9 mouse cellular contexts compared by ENCODE assay signal in the genomic region with DNA sequence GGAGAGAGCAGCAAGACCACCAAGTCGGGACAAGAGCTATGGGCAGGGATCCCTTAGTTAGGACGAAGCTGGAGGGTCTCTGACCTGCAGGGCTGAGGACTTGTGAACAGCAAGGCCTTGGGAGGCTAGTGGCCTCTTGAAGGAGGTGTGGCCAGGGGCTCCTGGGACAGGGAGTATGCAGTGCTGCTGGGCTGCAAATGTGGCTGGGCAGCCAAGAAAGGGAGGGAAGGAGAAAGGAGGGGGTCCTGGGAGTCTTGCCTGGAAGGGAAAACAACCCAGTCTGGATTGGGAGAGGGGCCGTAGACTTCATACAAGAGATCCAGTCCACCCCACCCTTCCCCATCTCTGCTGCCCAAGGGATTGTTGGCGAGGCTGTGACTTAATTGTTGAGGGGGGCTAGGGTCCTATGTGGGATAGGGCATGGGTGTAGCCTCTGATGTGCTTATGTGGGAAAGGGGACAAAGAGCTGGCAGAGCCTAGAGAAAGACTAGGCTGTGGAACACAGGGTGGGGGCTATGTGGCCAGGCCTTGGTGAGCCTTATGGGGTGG. TPM values are rescaled to one million over a fixed set of nuclear protein-coding genes. Genes with fewer than 3 reads are reported as not detected.
DNase-seq lines count a peak whose midpoint lies in the region; ATAC-seq and TF ChIP-seq lines count a peak whose summit lies in the region.
"Had no signal": no experiment of that assay in that cellular context is flagged by ENCODE, and none has a peak within 500 bp of the region (broad histone marks: within the 10 kb centered on the region; RNA-seq: fewer than 3 reads in every experiment).

No protein-coding gene starts in this region.

- WGBS in embryonic facial prominence, embryonic 14.5 days, result 77% methylated on average over 4 of the region's 4 CpGs
- 83% methylated on average over 4 of the region's 4 CpGs for WGBS in hindbrain, postnatal 0 days
- 87% methylated on average over 4 of the region's 4 CpGs for WGBS in midbrain, embryonic 15.5 days

- no peak for ATAC-seq in embryonic facial prominence, embryonic 14.5 days (ENCODE audit: low read depth)
- no peak for ATAC-seq in hindbrain, postnatal 0 days
- peak; percentile 32 for ATAC-seq in midbrain, embryonic 15.5 days (replicated peaks)

- peaks cover 49% of the 10 kb centered on the region for H3K4me1 ChIP-seq in embryonic facial prominence, embryonic 14.5 days (ENCODE audit: control insufficient read depth, insufficient read depth, low read length)
- peaks cover 10% of the 10 kb centered on the region for H3K4me1 ChIP-seq in hindbrain, postnatal 0 days (ENCODE audit: insufficient read depth, low read length)
- peaks cover 11% of the 10 kb centered on the region for H3K4me1 ChIP-seq in midbrain, embryonic 15.5 days

- H3K9me3 ChIP-seq in embryonic facial prominence, embryonic 14.5 days (ENCODE audit: control insufficient read depth, low read length), result no peaks in the 10 kb centered on the region
- no peaks in the 10 kb centered on the region for H3K9me3 ChIP-seq in hindbrain, postnatal 0 days (ENCODE audit: low read length)
- no peaks in the 10 kb centered on the region for H3K9me3 ChIP-seq in midbrain, embryonic 15.5 days

- DNase-seq in heart, adult 11 months, result peak; percentile 93
- no peak for DNase-seq in heart, postnatal 25 days (ENCODE audit: low spot score)
- DNase-seq in embryonic facial prominence, embryonic 14.5 days (ENCODE audit: low spot score), result no peak
- DNase-seq in hindbrain, postnatal 0 days (ENCODE audit: low spot score), result no peak
- DNase-seq in spleen, postnatal 36 days (ENCODE audit: low spot score in 2 of 2), result no peak
- DNase-seq in embryo, embryonic 9.5 days (ENCODE audit: extremely low spot score), result no peak
- DNase-seq in adrenal gland, postnatal 36 days, result no peak
- DNase-seq: right cerebral cortex, adult 18-20 months had no signal

- peak overlapping the region; percentile 96 for H3K27ac ChIP-seq in embryonic facial prominence, embryonic 14.5 days (replicated peaks; ENCODE audit: low read depth, low read length)
- H3K27ac ChIP-seq in hindbrain, postnatal 0 days, result 0 out of 2 replicates have a peak overlapping the region, but pooled peaks have one; percentile 36
- no peak overlapping the region for H3K27ac ChIP-seq in midbrain, embryonic 15.5 days

- intact Hi-C loops in heart, postnatal 25 days (cut with DNase I), result no loop called here

- 0 out of 2 replicates have a peak, but pooled peaks cover 5% of the 10 kb centered on the region for H3K36me3 ChIP-seq in embryonic facial prominence, embryonic 14.5 days (ENCODE audit: control insufficient read depth, insufficient read depth, low read length)
- 0 out of 2 replicates have a peak, but pooled peaks cover 3% of the 10 kb centered on the region for H3K36me3 ChIP-seq in hindbrain, postnatal 0 days (ENCODE audit: insufficient read depth, low read length)
- no peaks in the 10 kb centered on the region for H3K36me3 ChIP-seq in midbrain, embryonic 15.5 days (replicated peaks)

- no peak for TF ChIP-seq CTCF in hindbrain, postnatal 0 days (IDR thresholded peaks at IDR 0.05; ENCODE audit: low read depth)

- H3K4me3 ChIP-seq in embryonic facial prominence, embryonic 14.5 days (ENCODE audit: low read depth, low read length), result no peak overlapping the region
- H3K4me3 ChIP-seq in hindbrain, postnatal 0 days (ENCODE audit: low read length), result no peak overlapping the region
- no peak overlapping the region for H3K4me3 ChIP-seq in midbrain, embryonic 15.5 days

- peak overlapping the region; percentile 90 for H3K9ac ChIP-seq in embryonic facial prominence, embryonic 14.5 days (ENCODE audit: low read depth, low read length)
- peak overlapping the region; percentile 59; the same call in 1 of the 2 replicates for H3K9ac ChIP-seq in hindbrain, postnatal 0 days (replicated peaks; ENCODE audit: low read length)
- no peak overlapping the region for H3K9ac ChIP-seq in midbrain, embryonic 15.5 days

- H3K4me2 ChIP-seq in embryonic facial prominence, embryonic 14.5 days (ENCODE audit: low read depth, low read length), result peak overlapping the region; percentile 79; the same call in 1 of the 2 replicates
- H3K4me2 ChIP-seq in hindbrain, postnatal 0 days (ENCODE audit: low read depth, low read length), result no peak overlapping the region
- H3K4me2 ChIP-seq in midbrain, embryonic 15.5 days, result no peak overlapping the region; the same call in 1 of the 2 replicates

- no peaks in the 10 kb centered on the region for H3K27me3 ChIP-seq in embryonic facial prominence, embryonic 14.5 days (replicated peaks; ENCODE audit: control insufficient read depth, insufficient read depth, low read length)
- H3K27me3 ChIP-seq in hindbrain, postnatal 0 days (ENCODE audit: insufficient read depth, low read length), result no peaks in the 10 kb centered on the region
- peaks cover 3% of the 10 kb centered on the region; the same call in 1 of the 2 replicates for H3K27me3 ChIP-seq in midbrain, embryonic 15.5 days (replicated peaks)

RNA-seq across cellular contexts. Expression of a gene that starts 0.4 kb away (rescaled TPM):
- 10 to 100 TPM; 16.1 to 39.0 TPM for total RNA-seq in heart, postnatal 25 days (2021)
- polyA plus RNA-seq in embryonic facial prominence, embryonic 14.5 days (2014; fragmentation: Nextera tagmentation; extraction: Ambion mirVana), result 30.3 and 33.1 TPM in 2 replicates
- 64.0 and 69.3 TPM in 2 replicates for total RNA-seq in hindbrain, postnatal 0 days (2014; rRNA removed)
- 17.4 and 25.5 TPM in 2 replicates for polyA plus RNA-seq in hindbrain, postnatal 0 days (2015; fragmentation: Nextera tagmentation; extraction: Ambion mirVana)
- 22.4 and 24.0 TPM in 2 replicates for polyA plus RNA-seq in midbrain, embryonic 15.5 days (2015; fragmentation: Nextera tagmentation; extraction: Ambion mirVana)
- 1 to 10 TPM; 6.2 to 8.1 TPM for total RNA-seq in adrenal gland, postnatal 36 days (2021)

RNA-seq across cellular contexts. Expression of a gene that starts 33.4 kb away (rescaled TPM):
- 1 to 10 TPM in 1 of 2 experiments, not detected in 1; 2.0 TPM for total RNA-seq in heart, postnatal 25 days (2021)
- polyA plus RNA-seq in embryonic facial prominence, embryonic 14.5 days (2014; fragmentation: Nextera tagmentation; extraction: Ambion mirVana), result 376 and 643 TPM in 2 replicates
- total RNA-seq in hindbrain, postnatal 0 days (2014; rRNA removed), result 1.3 and 4.7 TPM in 2 replicates
- polyA plus RNA-seq in hindbrain, postnatal 0 days (2015; fragmentation: Nextera tagmentation; extraction: Ambion mirVana), result 3.1 and 3.9 TPM in 2 replicates
- polyA plus RNA-seq in midbrain, embryonic 15.5 days (2015; fragmentation: Nextera tagmentation; extraction: Ambion mirVana), result 1.6 TPM in 2 replicates
- 1 to 10 TPM in 1 of 2 experiments, under 1 TPM in 1; 0.40 to 1.2 TPM for total RNA-seq in adrenal gland, postnatal 36 days (2021)
